Mouse (Mus musculus) midbrain, embryonic 15.5 days (tissue): Measurements from ENCODE around the gene Fbxl18. TPM values are rescaled to one million over a fixed set of nuclear protein-coding genes. Genes with fewer than 3 reads are reported as not detected.
A peak's percentile ranks its signal among the peaks of the same experiment; 100 is the strongest.

Source experiments
- ATAC-seq: fragments of 200-750 bp; cut with Nextera tagmentation; replicated peaks from 2 replicates; pipeline ENCODE4 v1.8.0; 2017; ENCODE audit warnings: moderate TSS enrichment
- H3K27ac ChIP-seq: fragments of 300-500 bp; sonication (generic); 2 replicates; pipeline ENCODE4 v1.5.1; 2015; ENCODE audit warnings: mild to moderate bottlenecking, inconsistent platforms
- H3K27me3 ChIP-seq: fragments of 300-500 bp; sonication (generic); replicated peaks from 2 replicates; pipeline ENCODE4 v1.6.1; 2015; ENCODE audit warnings: inconsistent platforms
- H3K36me3 ChIP-seq: fragments of 300-500 bp; sonication (generic); replicated peaks from 2 replicates; pipeline ENCODE4 v1.6.1; 2015; ENCODE audit warnings: inconsistent platforms
- H3K4me1 ChIP-seq: fragments of 300-500 bp; sonication (generic); 2 replicates; pipeline ENCODE4 v1.6.1; 2015; ENCODE audit warnings: inconsistent platforms
- H3K4me2 ChIP-seq: fragments of 300-500 bp; sonication (generic); 2 replicates; pipeline ENCODE4 v1.6.1; 2015; ENCODE audit warnings: inconsistent platforms, mild to moderate bottlenecking, moderate library complexity
- H3K4me3 ChIP-seq: fragments of 300-500 bp; sonication (generic); 2 replicates; pipeline ENCODE4 v1.5.1; 2015; ENCODE audit warnings: mild to moderate bottlenecking, inconsistent platforms
- H3K9ac ChIP-seq: fragments of 300-500 bp; sonication (generic); 2 replicates; pipeline ENCODE4 v1.6.1; 2015; ENCODE audit warnings: mild to moderate bottlenecking, inconsistent platforms
- H3K9me3 ChIP-seq: fragments of 300-500 bp; sonication (generic); 2 replicates; pipeline ENCODE4 v1.6.1; 2016; ENCODE audit warnings: inconsistent platforms
- WGBS: fragments of 180-500 bp; shearing (Covaris S2); methylation state at CpG from one replicate; pipeline ENCODE4 v1.1.7; 2015; ENCODE audit warnings: mixed read lengths; 5-methylcytosine and 5-hydroxymethylcytosine counted together
- polyA plus RNA-seq: library from polyadenylated mRNA; unstranded; fragments of >200 nt; fragmentation: Nextera tagmentation; extraction: Ambion mirVana; gene quantifications from 2 replicates; pipeline ENCODE4 v1.2.1, GENCODE M21; 2015

Gene Fbxl18
- polyA plus RNA-seq, result 41.6 and 43.0 TPM in 2 replicates

DNA sequence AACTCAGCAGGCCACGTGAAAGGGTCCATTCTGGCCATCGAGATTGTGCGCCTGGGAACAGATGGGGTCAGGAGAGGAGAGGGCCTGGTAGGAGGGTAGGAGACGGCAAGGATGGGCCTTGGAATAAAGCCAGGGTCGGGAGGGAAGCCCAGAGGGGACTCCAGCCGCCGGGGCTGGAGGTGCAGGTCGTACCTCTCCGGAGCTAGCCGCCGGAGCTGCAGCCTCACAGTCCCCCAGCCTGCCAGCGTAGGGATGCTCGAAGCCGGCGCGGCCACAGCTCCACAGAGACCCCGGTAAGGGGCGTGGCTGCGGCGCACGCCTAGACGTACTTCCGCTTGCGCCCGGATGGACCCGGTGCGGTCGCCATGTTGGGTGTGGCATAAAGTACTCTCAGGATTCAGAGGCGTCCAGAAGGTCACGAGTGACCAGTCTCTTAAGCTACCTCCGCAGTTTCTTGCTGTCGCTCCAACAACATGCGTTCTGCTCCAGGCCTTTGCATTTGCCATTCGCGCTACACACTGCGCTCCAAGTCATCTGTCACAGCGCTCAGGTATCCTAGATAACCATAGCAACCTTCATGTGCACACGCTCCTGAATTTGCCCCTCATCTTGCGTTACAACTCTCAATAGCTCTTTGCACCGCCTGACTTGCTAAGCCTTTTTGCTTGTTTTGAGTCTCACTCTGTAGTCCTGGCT lies at the start of gene Fbxl18:
Fbxl18 (minus strand) TSS at position 504 of the 696 bp plus-strand sequence.
- Histone ChIP-seq H3K36me3 (peaks cover 3% of the 10 kb centered on the region; the same call in 1 of the 2 replicates), H3K9ac (peak within 1 kb of the TSS; percentile 71), H3K9me3 (no peaks in the 10 kb centered on the region), H3K27me3 (no peaks in the 10 kb centered on the region), H3K4me3 (peak within 1 kb of the TSS; percentile 55), H3K4me1 (peaks cover 22% of the 10 kb centered on the region), H3K4me2 (peak within 1 kb of the TSS; percentile 78), H3K27ac (peak within 1 kb of the TSS; percentile 74)
- peak; percentile 95 for ATAC-seq
- under 1% methylated on average over 40 of the region's 40 CpGs for WGBS

DNA sequence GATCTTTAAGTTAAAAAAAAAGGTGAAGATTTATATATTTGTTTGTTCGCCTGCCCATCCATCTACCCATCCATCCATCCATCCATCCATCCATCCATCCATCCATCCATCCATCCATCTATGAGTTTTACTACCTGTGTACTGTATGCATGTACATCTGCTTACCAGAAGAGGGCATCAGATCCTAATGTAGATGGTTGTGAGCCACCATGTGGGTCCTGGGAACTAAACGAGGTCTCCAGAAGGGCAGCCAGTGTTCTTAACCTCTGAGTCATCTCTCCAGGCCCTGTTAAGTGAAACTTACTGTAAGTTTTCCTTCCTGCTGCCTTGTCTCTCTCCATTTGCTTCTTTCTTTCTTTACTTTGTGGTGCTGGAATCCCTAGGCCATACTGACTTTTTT lies 45.2 kb upstream of the Fbxl18 start:
- Histone ChIP-seq H3K4me2 (no peak overlapping the region), H3K27me3 (no peaks in the 10 kb centered on the region), H3K27ac (no peak overlapping the region), H3K4me3 (no peak overlapping the region), H3K4me1 (no peaks in the 10 kb centered on the region), H3K9ac (no peak overlapping the region), H3K9me3 (no peaks in the 10 kb centered on the region), H3K36me3 (no peaks in the 10 kb centered on the region)
- ATAC-seq, result no peak
- 74% methylated on average over 2 of the region's 2 CpGs for WGBS

DNA sequence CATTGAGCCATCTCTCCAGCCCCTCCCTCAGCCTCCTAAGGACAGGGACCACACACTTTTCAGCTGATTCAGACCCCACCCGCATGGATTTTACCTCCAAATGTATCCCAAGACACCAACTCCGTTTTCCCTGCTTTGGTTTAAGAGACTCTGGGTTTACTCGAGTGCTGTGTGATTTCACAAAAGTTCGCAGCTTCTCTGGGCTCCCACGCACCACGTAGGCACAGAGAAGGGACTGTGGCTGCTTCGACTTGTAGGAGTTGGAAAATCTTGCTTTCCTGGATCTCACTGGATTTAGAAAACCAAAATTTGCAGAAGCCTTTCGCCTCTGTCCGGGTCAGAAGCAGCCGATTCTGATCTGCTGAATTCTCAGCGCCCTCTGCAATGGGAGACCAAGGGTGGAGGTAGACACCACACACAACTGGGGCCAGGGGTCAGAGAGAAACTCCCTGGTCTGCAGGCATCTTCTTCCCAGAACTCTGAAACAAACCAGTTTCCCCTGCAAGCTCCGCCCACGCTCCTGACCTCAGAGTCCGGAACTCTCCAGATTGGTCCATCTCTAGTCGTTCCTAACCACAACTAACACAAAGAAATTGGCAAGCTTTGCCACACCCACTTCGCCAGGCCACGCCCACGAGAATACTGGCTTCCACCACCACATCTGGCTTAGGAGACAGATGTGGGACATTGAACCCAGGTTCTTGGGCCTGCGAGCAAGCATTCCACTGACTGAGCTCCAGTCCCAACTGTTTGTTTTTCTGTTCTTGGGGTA lies 42.9 kb upstream of the Fbxl18 start:
- 40% methylated on average over 19 of the region's 19 CpGs for WGBS
- Histone ChIP-seq H3K9ac (no peak overlapping the region), H3K4me1 (no peaks in the 10 kb centered on the region), H3K27me3 (no peaks in the 10 kb centered on the region), H3K36me3 (no peaks in the 10 kb centered on the region), H3K9me3 (no peaks in the 10 kb centered on the region), H3K4me3 (no peak overlapping the region), H3K27ac (no peak overlapping the region), H3K4me2 (no peak overlapping the region)
- no peak for ATAC-seq

DNA sequence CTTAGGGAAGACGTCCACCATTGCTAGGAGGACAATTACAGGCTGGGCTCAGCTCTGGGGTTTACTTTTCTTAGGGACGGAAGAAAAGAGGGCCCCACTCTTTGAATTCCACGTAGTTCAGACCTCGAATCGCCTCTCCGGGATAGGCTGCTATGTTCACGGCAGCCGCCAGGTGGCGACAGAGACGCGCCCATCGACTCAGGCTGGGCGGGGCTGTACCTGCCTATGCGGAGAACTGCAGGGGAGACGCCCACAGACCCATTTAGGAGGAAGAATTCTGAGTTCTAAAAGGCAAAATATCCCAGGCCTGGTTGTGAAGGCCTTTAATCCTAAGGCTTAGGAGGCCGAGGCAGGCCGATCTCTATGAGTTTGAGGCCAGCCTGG lies 41.1 kb upstream of the Fbxl18 start:
- 4% methylated on average over 17 of the region's 17 CpGs for WGBS
- no peak overlapping the region for H3K9ac ChIP-seq
- H3K4me3 ChIP-seq, result no peak overlapping the region

DNA sequence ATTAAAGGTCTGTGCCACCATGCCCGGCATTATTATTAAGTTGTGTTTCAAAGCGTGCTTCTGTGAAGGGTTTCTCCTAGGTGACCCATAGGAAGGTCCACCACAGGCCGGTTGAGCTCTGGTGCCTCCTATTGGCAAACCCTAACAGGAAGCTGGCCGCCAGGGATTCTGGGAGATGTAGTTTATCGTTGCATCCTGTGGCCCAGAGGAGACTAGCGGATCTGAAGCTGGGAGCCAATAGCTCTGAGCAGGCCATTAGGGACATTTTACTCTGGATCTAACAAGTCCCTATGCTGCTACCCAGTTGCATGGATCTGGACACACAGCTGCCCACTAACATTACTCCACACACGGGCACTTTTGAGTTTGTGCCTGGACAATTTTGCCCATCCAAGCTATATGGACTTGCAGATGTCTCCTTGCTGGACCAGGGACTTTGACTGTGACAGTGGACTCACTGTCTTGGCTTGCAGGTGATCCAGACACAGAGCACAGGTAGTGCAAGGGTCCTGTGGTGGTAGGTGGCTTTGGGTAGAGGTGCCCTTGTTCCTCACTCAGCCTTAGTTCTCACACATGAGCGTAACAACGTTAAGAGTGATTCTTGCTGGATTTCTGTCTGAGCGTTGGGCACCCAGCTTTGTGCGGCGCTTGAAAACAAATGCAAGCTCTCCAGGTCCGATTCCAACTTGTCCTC lies 40.6 kb upstream of the Fbxl18 start:
- H3K4me2 ChIP-seq, result 0 out of 2 replicates have a peak overlapping the region, but pooled peaks have one; percentile 6
- 16% methylated on average over 13 of the region's 13 CpGs for WGBS
- ATAC-seq, result peak; percentile 60

More for the DNA sequence above, 41.1 kb upstream of the Fbxl18 start:
- Histone ChIP-seq H3K36me3 (no peaks in the 10 kb centered on the region), H3K27me3 (no peaks in the 10 kb centered on the region), H3K9me3 (no peaks in the 10 kb centered on the region), H3K27ac (no peak overlapping the region), H3K4me1 (no peaks in the 10 kb centered on the region), H3K4me2 (0 out of 2 replicates have a peak overlapping the region, but pooled peaks have one; percentile 6)
- ATAC-seq, result peak; percentile 52; the same call in 1 of the 2 replicates

DNA sequence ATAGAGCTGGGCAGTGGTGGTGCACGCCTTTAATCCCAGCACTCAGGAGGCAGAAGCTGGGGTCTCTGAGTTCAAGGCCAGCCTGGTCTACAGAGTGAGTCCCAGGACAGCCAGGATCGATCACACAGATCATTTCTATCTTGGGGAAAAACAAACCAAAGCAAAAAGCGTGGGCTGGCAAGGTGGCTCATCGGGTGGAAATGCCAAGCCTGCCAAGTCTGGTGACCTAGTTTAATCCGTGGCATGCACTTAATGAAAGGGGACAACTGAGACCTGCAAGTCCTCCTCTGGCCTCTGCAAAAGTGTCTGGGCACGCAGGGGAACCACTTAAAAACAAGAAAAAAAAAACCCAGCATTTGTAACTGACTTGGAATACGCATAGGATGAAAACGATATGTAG lies 37.5 kb upstream of the Fbxl18 start:
- no peaks in the 10 kb centered on the region for H3K36me3 ChIP-seq
- no peaks in the 10 kb centered on the region for H3K9me3 ChIP-seq
- no peak overlapping the region for H3K9ac ChIP-seq
- H3K4me1 ChIP-seq, result peaks cover 8% of the 10 kb centered on the region
- no peak overlapping the region for H3K4me3 ChIP-seq
- no peak for ATAC-seq
- no peak overlapping the region for H3K27ac ChIP-seq
- peaks cover 8% of the 10 kb centered on the region for H3K27me3 ChIP-seq
- no peak overlapping the region for H3K4me2 ChIP-seq
- 73% methylated on average over 8 of the region's 8 CpGs for WGBS

More for the DNA sequence above, 40.6 kb upstream of the Fbxl18 start:
- no peak overlapping the region for H3K4me3 ChIP-seq
- H3K27ac ChIP-seq, result no peak overlapping the region
- no peak overlapping the region for H3K9ac ChIP-seq
- H3K36me3 ChIP-seq, result no peaks in the 10 kb centered on the region
- H3K9me3 ChIP-seq, result no peaks in the 10 kb centered on the region
- no peaks in the 10 kb centered on the region for H3K27me3 ChIP-seq
- no peaks in the 10 kb centered on the region for H3K4me1 ChIP-seq

DNA sequence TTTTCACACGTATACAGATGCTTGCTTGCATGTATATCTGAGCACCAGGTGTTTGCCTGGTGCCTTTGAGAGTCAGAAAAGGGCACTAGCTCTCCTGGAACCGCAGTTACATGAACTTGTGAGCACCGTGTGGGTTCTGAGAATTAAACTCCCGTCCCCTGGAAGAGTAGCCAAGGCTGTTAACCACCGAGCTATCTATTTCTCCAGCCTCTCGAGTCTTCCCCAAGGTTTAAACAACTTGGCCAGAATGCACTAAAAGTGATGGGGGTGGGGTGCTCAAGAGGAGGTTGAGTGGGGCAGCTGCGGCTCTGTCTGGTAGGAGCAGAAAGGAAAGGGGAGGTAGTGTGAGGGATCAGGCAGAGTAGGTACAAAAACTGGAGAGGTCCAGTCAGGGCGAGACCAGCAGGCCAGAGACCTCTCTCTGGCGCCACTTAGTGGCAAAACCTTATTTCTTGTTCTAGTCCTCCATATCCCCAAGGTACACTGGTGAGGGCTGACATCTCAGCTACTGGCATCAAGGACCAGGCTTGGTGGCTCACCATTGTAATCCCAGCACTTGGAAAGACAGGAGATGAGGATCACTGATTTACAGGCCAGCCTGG lies 37.0 kb upstream of the Fbxl18 start:
- Histone ChIP-seq H3K4me1 (peaks cover 8% of the 10 kb centered on the region), H3K27ac (no peak overlapping the region), H3K9me3 (no peaks in the 10 kb centered on the region), H3K4me2 (no peak overlapping the region), H3K9ac (no peak overlapping the region), H3K4me3 (no peak overlapping the region), H3K36me3 (no peaks in the 10 kb centered on the region), H3K27me3 (peaks cover 8% of the 10 kb centered on the region)
- WGBS, result 26% methylated on average over 9 of the region's 9 CpGs
- ATAC-seq, result no peak

DNA sequence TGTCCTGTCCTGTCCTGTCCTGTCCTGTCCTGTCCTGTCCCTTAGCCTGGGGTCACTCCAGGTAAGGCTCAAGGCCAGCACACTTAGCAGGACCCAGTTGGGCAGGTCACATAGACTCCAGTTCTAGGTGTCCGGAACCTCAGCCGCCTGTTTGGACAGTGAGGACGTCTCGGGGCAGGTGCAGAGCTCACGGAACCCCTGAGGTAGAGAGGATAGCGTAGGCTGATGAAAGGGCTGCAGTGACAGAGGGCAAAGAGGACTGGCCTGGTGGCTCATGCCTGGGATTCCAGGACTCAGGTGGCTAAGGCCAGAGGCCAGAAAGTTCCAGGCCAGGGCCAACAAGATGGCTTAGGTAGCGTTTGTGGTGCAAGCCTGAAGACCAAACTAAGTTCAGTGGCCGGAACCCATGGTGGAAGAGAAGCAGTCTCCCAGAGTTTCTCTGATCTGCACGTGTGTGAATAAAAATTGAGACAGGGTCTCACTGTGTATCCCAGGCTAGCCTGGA lies 36.1 kb upstream of the Fbxl18 start:
- no peaks in the 10 kb centered on the region for H3K36me3 ChIP-seq

DNA sequence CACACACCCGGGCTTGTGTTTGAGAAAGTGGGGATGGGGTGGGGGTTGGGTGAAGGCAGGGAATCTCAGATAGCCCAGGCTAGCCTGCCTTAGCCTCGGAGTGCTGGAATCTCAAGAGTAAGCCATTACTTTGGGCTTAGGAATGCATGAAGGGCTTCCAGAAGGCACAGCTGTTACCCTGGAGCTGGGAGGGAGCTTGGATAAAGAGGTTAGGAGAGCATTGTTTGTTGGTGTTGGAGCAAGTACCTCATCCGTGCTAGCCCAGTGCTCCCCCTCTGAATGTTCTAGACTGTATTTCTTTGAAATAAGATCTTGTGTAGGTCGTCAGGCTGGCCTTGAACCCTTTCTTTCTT lies 34.2 kb upstream of the Fbxl18 start:
- Histone ChIP-seq H3K27ac (no peak overlapping the region), H3K4me2 (peak overlapping the region; percentile 61), H3K9me3 (no peaks in the 10 kb centered on the region), H3K4me3 (peak overlapping the region; percentile 28), H3K27me3 (peaks cover 8% of the 10 kb centered on the region), H3K9ac (peak overlapping the region; percentile 26; the same call in 1 of the 2 replicates), H3K4me1 (peaks cover 15% of the 10 kb centered on the region), H3K36me3 (no peaks in the 10 kb centered on the region)
- no peak for ATAC-seq
- 15% methylated on average over 4 of the region's 4 CpGs for WGBS

More for the DNA sequence above, 36.1 kb upstream of the Fbxl18 start:
- 87% methylated on average over 9 of the region's 9 CpGs for WGBS
- Histone ChIP-seq H3K4me2 (no peak overlapping the region), H3K9ac (no peak overlapping the region), H3K4me1 (peaks cover 10% of the 10 kb centered on the region), H3K27me3 (peaks cover 8% of the 10 kb centered on the region), H3K27ac (no peak overlapping the region), H3K9me3 (no peaks in the 10 kb centered on the region), H3K4me3 (no peak overlapping the region)
- no peak for ATAC-seq

DNA sequence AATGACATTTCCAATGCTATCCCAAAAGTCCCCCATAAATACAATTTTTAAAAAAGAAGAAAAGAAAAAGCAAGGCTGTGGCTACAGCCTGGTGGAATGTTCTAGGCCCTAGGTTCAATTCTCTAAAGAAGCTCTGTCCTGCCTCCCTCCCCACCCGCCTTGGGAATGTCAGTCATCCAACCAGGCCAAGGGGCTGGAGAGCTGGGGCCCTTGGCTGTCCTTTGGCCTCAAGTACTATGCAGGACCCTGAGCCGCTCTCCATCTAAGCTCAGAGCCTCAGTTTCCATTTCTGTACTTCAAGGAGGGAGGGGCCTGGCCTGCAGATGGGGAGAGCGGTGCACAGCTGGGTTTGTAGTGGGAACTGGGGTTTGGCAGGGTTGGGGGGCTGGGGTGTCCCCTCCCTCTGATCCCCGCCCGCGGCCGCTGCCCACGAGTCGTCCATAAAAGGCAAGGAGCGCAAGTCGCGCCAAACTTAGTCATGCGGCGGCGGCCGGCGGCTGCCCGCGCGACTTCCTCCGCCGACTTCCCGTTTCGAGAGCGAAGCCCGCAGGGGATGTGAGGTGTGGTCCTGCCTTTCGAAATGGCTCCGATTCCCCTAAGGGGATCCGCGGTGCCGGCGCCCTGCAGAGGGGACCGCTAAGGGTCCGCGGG lies 33.7 kb upstream of the Fbxl18 start:
- H3K9me3 ChIP-seq, result no peaks in the 10 kb centered on the region
- H3K27me3 ChIP-seq, result peaks cover 8% of the 10 kb centered on the region
- H3K4me3 ChIP-seq, result peak overlapping the region; percentile 28
- peak overlapping the region; percentile 61 for H3K4me2 ChIP-seq
- WGBS, result 5% methylated on average over 27 of the region's 35 CpGs
- peak overlapping the region; percentile 26; the same call in 1 of the 2 replicates for H3K9ac ChIP-seq
- H3K27ac ChIP-seq, result no peak overlapping the region
- no peak for ATAC-seq
- H3K36me3 ChIP-seq, result no peaks in the 10 kb centered on the region
- H3K4me1 ChIP-seq, result peaks cover 15% of the 10 kb centered on the region

DNA sequence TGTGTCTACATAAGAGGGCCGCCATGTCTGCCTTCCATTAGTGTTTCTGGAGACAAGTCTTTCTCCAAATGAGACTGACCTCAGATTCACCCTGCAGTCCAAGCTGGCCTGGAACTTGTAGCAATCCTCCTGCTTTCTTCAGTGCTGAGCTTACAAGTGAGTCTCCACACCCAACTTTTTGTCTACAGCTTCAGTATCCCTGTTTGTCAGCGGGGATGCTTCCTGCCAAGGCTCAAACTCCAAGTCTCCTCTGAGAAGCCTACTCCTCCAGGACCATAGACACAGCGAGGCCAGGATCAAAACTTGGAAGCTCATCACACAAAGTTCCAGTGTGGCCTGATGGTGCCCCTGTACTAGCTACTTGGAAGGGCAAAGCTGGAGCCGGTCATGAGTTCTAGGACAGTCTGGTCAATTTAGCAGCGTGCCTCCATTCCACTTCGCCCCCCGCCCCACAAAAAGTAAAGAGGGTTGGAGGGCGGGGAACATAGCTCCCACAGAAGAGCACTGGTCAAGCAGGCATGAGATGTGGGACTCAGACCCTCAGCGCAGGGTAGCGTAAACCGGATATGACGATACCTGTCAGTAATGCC lies 32.2 kb upstream of the Fbxl18 start:
- H3K9ac ChIP-seq, result no peak overlapping the region
- no peaks in the 10 kb centered on the region for H3K36me3 ChIP-seq
- 96% methylated on average over 12 of the region's 12 CpGs for WGBS
- no peaks in the 10 kb centered on the region for H3K9me3 ChIP-seq
- no peak overlapping the region for H3K27ac ChIP-seq
- H3K4me1 ChIP-seq, result peaks cover 15% of the 10 kb centered on the region
- no peak overlapping the region for H3K4me2 ChIP-seq
- no peak for ATAC-seq
- H3K4me3 ChIP-seq, result no peak overlapping the region
- peaks cover 8% of the 10 kb centered on the region for H3K27me3 ChIP-seq
